Mouse (Mus musculus): ENCODE results near the gene Olfr194. TPM values are rescaled to one million over a fixed set of nuclear protein-coding genes. Genes with fewer than 3 reads are reported as not detected.

The Olfr194 gene
- polyA plus RNA-seq, 1 experiment = not detected

Other genes with a start within 250 kb of the Olfr194 start
- gene Olfr177, start 246.3 kb downstream of the Olfr194 start, polyA plus RNA-seq (2012; ENCODE audit: insufficient read depth, insufficient read length, missing spikeins) = not detected in 2 replicates
- gene Olfr178, start 229.0 kb downstream of the Olfr194 start, polyA plus RNA-seq (2012; ENCODE audit: insufficient read depth, insufficient read length, missing spikeins) = not detected in 2 replicates
- gene Olfr181, start 192.3 kb downstream of the Olfr194 start, polyA plus RNA-seq (2012; ENCODE audit: insufficient read depth, insufficient read length, missing spikeins) = not detected in 2 replicates
- not detected in 2 replicates for gene Olfr180, start 191.7 kb downstream of the Olfr194 start, polyA plus RNA-seq (2012; ENCODE audit: insufficient read depth, insufficient read length, missing spikeins)
- not detected in 2 replicates for gene Olfr183, start 125.7 kb downstream of the Olfr194 start, polyA plus RNA-seq (2012; ENCODE audit: insufficient read depth, insufficient read length, missing spikeins)
- gene Olfr186, start 90.8 kb downstream of the Olfr194 start, polyA plus RNA-seq (2012; ENCODE audit: insufficient read depth, insufficient read length, missing spikeins) = not detected in 2 replicates
- not detected in 2 replicates for gene Olfr187, start 81.3 kb downstream of the Olfr194 start, polyA plus RNA-seq (2012; ENCODE audit: insufficient read depth, insufficient read length, missing spikeins)
- gene Olfr190, start 43.1 kb downstream of the Olfr194 start, polyA plus RNA-seq (2012; ENCODE audit: insufficient read depth, insufficient read length, missing spikeins) = not detected in 2 replicates
- gene Olfr191, start 31.2 kb downstream of the Olfr194 start, polyA plus RNA-seq (2012; ENCODE audit: insufficient read depth, insufficient read length, missing spikeins) = not detected in 2 replicates
- not detected in 2 replicates for gene Olfr193, start 9.2 kb downstream of the Olfr194 start, polyA plus RNA-seq (2012; ENCODE audit: insufficient read depth, insufficient read length, missing spikeins)
- gene Olfr195, start 26.0 kb upstream of the Olfr194 start, polyA plus RNA-seq (2012; ENCODE audit: insufficient read depth, insufficient read length, missing spikeins) = not detected in 2 replicates
- not detected in 2 replicates for gene Olfr196, start 49.4 kb upstream of the Olfr194 start, polyA plus RNA-seq (2012; ENCODE audit: insufficient read depth, insufficient read length, missing spikeins)
- gene Olfr198, start 82.5 kb upstream of the Olfr194 start, polyA plus RNA-seq (2012; ENCODE audit: insufficient read depth, insufficient read length, missing spikeins) = not detected in 2 replicates
- gene Olfr199, start 98.7 kb upstream of the Olfr194 start, polyA plus RNA-seq (2012; ENCODE audit: insufficient read depth, insufficient read length, missing spikeins) = not detected in 2 replicates
- gene Olfr201, start 151.6 kb upstream of the Olfr194 start, polyA plus RNA-seq (2012; ENCODE audit: insufficient read depth, insufficient read length, missing spikeins) = not detected in 2 replicates
- gene Olfr202, start 165.7 kb upstream of the Olfr194 start, polyA plus RNA-seq (2012; ENCODE audit: insufficient read depth, insufficient read length, missing spikeins) = not detected in 2 replicates
- gene Olfr203, start 177.8 kb upstream of the Olfr194 start, polyA plus RNA-seq (2012; ENCODE audit: insufficient read depth, insufficient read length, missing spikeins) = not detected in 2 replicates
- gene Olfr204, start 197.2 kb upstream of the Olfr194 start, polyA plus RNA-seq (2012; ENCODE audit: insufficient read depth, insufficient read length, missing spikeins) = not detected in 2 replicates
- not detected in 2 replicates for gene Olfr205, start 210.1 kb upstream of the Olfr194 start, polyA plus RNA-seq (2012; ENCODE audit: insufficient read depth, insufficient read length, missing spikeins)
- gene Olfr206, start 228.2 kb upstream of the Olfr194 start, polyA plus RNA-seq (2012; ENCODE audit: insufficient read depth, insufficient read length, missing spikeins) = not detected in 2 replicates
- not detected in 2 replicates for gene Olfr209, start 242.9 kb upstream of the Olfr194 start, polyA plus RNA-seq (2012; ENCODE audit: insufficient read depth, insufficient read length, missing spikeins)